14 mouse cellular contexts compared by ENCODE assay signal in genomic region chr2:172909463-172909862, GRCm38 (mm10). TPM values are rescaled to one million over a fixed set of nuclear protein-coding genes. Genes with fewer than 3 reads are reported as not detected.
DNase-seq lines count a peak whose midpoint lies in the region; ATAC-seq and TF ChIP-seq lines count a peak whose summit lies in the region.
"Had no signal": no experiment of that assay in that cellular context is flagged by ENCODE, and none has a peak within 500 bp of the region (broad histone marks: within the 10 kb centered on the region; RNA-seq: fewer than 3 reads in every experiment).

No protein-coding gene starts in this region.

- no peak for ATAC-seq in heart, embryonic 12.5 days (ENCODE audit: insufficient number of reproducible peaks, low FRiP score)
- no peak for ATAC-seq in limb, embryonic 15.5 days (ENCODE audit: insufficient number of reproducible peaks, low FRiP score, low TSS enrichment, low read depth)
- ATAC-seq: activated CD4-positive, CD25-positive, alpha-beta regulatory T cell, adult 4 months had no signal

- 60% methylated on average over 6 of the region's 6 CpGs for WGBS in heart, embryonic 12.5 days
- WGBS in limb, embryonic 15.5 days: 62% methylated on average over 6 of the region's 6 CpGs

- no peak for DNase-seq in heart, postnatal 4 days
- DNase-seq in right cerebral cortex, postnatal 10 days (ENCODE audit: low spot score in 2 of 2): peak; percentile 55 to 57
- no peak for DNase-seq in right cerebral cortex, adult 2 months (ENCODE audit: low spot score in 2 of 2)
- no peak for DNase-seq in layer of hippocampus, adult 2 months (ENCODE audit: low spot score in 2 of 2)
- no peak for DNase-seq in gastrocnemius, postnatal 36 days
- DNase-seq: cerebellum, adult 2 months; layer of hippocampus, adult 9-11 months; lung, adult 18-20 months; right cerebral cortex, adult 18-20 months had no signal

- no peak overlapping the region for H3K4me2 ChIP-seq in heart, embryonic 12.5 days
- no peak overlapping the region for H3K4me2 ChIP-seq in limb, embryonic 15.5 days
- H3K4me2 ChIP-seq: neural tube, embryonic 13.5 days had no signal

- intact Hi-C loops in gastrocnemius, postnatal 36 days (cut with DNase I): no loop called here

- peaks cover 94% of the 10 kb centered on the region for H3K4me1 ChIP-seq in heart, embryonic 12.5 days (replicated peaks)
- H3K4me1 ChIP-seq in limb, embryonic 15.5 days: peaks cover 43% of the 10 kb centered on the region

- H3K36me3 ChIP-seq in heart, embryonic 12.5 days: 0 out of 2 replicates have a peak, but pooled peaks cover 4% of the 10 kb centered on the region
- no peaks in the 10 kb centered on the region; the same call in 1 of the 2 replicates for H3K36me3 ChIP-seq in limb, embryonic 15.5 days
- H3K36me3 ChIP-seq: neural tube, embryonic 13.5 days had no signal

- TF ChIP-seq CTCF in layer of hippocampus, adult 2 months (conservative IDR thresholded peaks at IDR 0.05): no peak

- H3K9me3 ChIP-seq in heart, embryonic 12.5 days (replicated peaks): no peaks in the 10 kb centered on the region
- no peaks in the 10 kb centered on the region for H3K9me3 ChIP-seq in limb, embryonic 15.5 days
- H3K9me3 ChIP-seq: neural tube, embryonic 13.5 days had no signal

- H3K4me3 ChIP-seq in heart, embryonic 12.5 days: no peak overlapping the region
- H3K4me3 ChIP-seq in limb, embryonic 15.5 days: no peak overlapping the region
- no peak overlapping the region for H3K4me3 ChIP-seq in layer of hippocampus, adult 2 months
- H3K4me3 ChIP-seq: neural tube, embryonic 13.5 days had no signal

- H3K27me3 ChIP-seq in heart, embryonic 12.5 days (replicated peaks): no peaks in the 10 kb centered on the region
- H3K27me3 ChIP-seq in limb, embryonic 15.5 days: no peaks in the 10 kb centered on the region
- H3K27me3 ChIP-seq: neural tube, embryonic 13.5 days had no signal

- no peak overlapping the region for H3K27ac ChIP-seq in heart, embryonic 12.5 days (ENCODE audit: poor library complexity, severe bottlenecking)
- 0 out of 2 replicates have a peak overlapping the region, but pooled peaks have one; percentile 13 for H3K27ac ChIP-seq in limb, embryonic 15.5 days
- no peak overlapping the region for H3K27ac ChIP-seq in layer of hippocampus, adult 2 months
- H3K27ac ChIP-seq: neural tube, embryonic 13.5 days had no signal

- peak overlapping the region; percentile 50; the same call in 1 of the 2 replicates for H3K9ac ChIP-seq in heart, embryonic 12.5 days
- no peak overlapping the region for H3K9ac ChIP-seq in limb, embryonic 15.5 days
- H3K9ac ChIP-seq: neural tube, embryonic 13.5 days had no signal

RNA-seq across cellular contexts. Expression of gene Bmp7, which starts 30.7 kb away (rescaled TPM):
- 67.2 and 70.8 TPM in 2 replicates for polyA plus RNA-seq in heart, embryonic 12.5 days (2016; fragmentation: Nextera tagmentation; extraction: Ambion mirVana)
- total RNA-seq in heart, postnatal 4 days (2021): 10 to 100 TPM; 16.1 to 20.1 TPM
- 25.5 and 27.5 TPM in 2 replicates for polyA plus RNA-seq in limb, embryonic 15.5 days (2015; fragmentation: Nextera tagmentation; extraction: Ambion mirVana)
- total RNA-seq in layer of hippocampus, adult 2 months (2021): 1 to 10 TPM; 4.2 to 5.7 TPM
- total RNA-seq in gastrocnemius, postnatal 36 days (2021): under 1 TPM; 0.37 to 0.74 TPM
- total RNA-seq: MEL had no signal

Comparison
In these comparisons a context has a peak if more than half of its experiments do, and no peak if none do; other contexts are left out.
1. DNase-seq: peak in right cerebral cortex, postnatal 10 days (2 of 2); none in heart, postnatal 4 days (single experiment), right cerebral cortex, adult 2 months (0 of 2), layer of hippocampus, adult 2 months (0 of 2) and gastrocnemius, postnatal 36 days (0 of 2).